Mouse (Mus musculus) lung, embryonic 16.5 days (tissue): ENCODE data around the gene Adamts17. TPM values are rescaled to one million over a fixed set of nuclear protein-coding genes. Genes with fewer than 3 reads are reported as not detected.

ENCODE experiments used
- ATAC-seq: fragments of 200-750 bp; cut with Nextera tagmentation; 2 replicates; pipeline ENCODE4 v1.8.0; 2017; ENCODE audit warnings: low read depth, mild to moderate bottlenecking, moderate library complexity
- H3K27ac ChIP-seq: fragments of 300-500 bp; sonication (generic); 2 replicates; pipeline ENCODE4 v1.5.1; 2014; ENCODE audit warnings: mild to moderate bottlenecking, control low read depth, low read length
- H3K27me3 ChIP-seq: fragments of 300-500 bp; sonication (generic); 2 replicates; pipeline ENCODE4 v1.6.1; 2014; ENCODE audit warnings: low read depth, low read length, mixed read lengths; ENCODE audit not compliant: control insufficient read depth, insufficient read depth
- H3K36me3 ChIP-seq: fragments of 300-500 bp; sonication (generic); 2 replicates; pipeline ENCODE4 v1.6.1; 2014; ENCODE audit warnings: low read length; ENCODE audit not compliant: control insufficient read depth, insufficient read depth
- H3K4me1 ChIP-seq: fragments of 300-500 bp; sonication (generic); replicated peaks from 2 replicates; pipeline ENCODE4 v1.6.1; 2014; ENCODE audit warnings: low read length, mixed read lengths; ENCODE audit not compliant: control insufficient read depth, insufficient read depth
- H3K4me2 ChIP-seq: fragments of 300-500 bp; sonication (generic); 2 replicates; pipeline ENCODE4 v1.6.1; 2014; ENCODE audit warnings: low read depth, low read length, control low read depth
- H3K4me3 ChIP-seq: fragments of 300-500 bp; sonication (generic); 2 replicates; pipeline ENCODE4 v1.5.1; 2014; ENCODE audit warnings: mild to moderate bottlenecking, low read length, control low read depth
- H3K9ac ChIP-seq: fragments of 300-500 bp; sonication (generic); 2 replicates; pipeline ENCODE4 v1.6.1; 2014; ENCODE audit warnings: low read length, control low read depth
- H3K9me3 ChIP-seq: fragments of 300-500 bp; sonication (generic); 2 replicates; pipeline ENCODE4 v1.6.1; 2016; ENCODE audit warnings: low read length; ENCODE audit not compliant: control insufficient read depth
- WGBS: fragments of 180-500 bp; shearing (Covaris S2); extraction: QIAGEN DNeasy Blood & Tissue Kit; methylation state at CpG from one replicate; pipeline ENCODE4 v1.1.7; 2014; 5-methylcytosine and 5-hydroxymethylcytosine counted together
- polyA plus RNA-seq: library from polyadenylated mRNA; unstranded; fragments of >200 nt; fragmentation: Nextera tagmentation; extraction: Ambion mirVana; gene quantifications from 2 replicates; pipeline ENCODE4 v1.2.1, GENCODE M21; 2015

Gene Adamts17
- polyA plus RNA-seq, 1 experiment from 2014 or later = 15.4 TPM

GRCm38 (mm10) chr7:66858247-66859075 lies 18.9 kb downstream of the Adamts17 start:
- Histone ChIP-seq H3K27ac (peak overlapping the region; percentile 74), H3K27me3 (no peaks in the 10 kb centered on the region), H3K36me3 (peaks cover 4% of the 10 kb centered on the region; the same call in 1 of the 2 replicates), H3K4me2 (no peak overlapping the region), H3K4me1 (peaks cover 2% of the 10 kb centered on the region), H3K9me3 (no peaks in the 10 kb centered on the region), H3K4me3 (no peak overlapping the region), H3K9ac (no peak overlapping the region)
- WGBS = 37% methylated on average over 12 of the region's 12 CpGs
- peak; percentile 91 for ATAC-seq

- Histone ChIP-seq H3K4me2 (no peak overlapping the region), H3K9me3 (no peaks in the 10 kb centered on the region), H3K36me3 (peaks cover 2% of the 10 kb centered on the region; the same call in 1 of the 2 replicates), H3K9ac (no peak overlapping the region), H3K4me1 (peaks cover 2% of the 10 kb centered on the region), H3K4me3 (no peak overlapping the region), H3K27ac (peak overlapping the region; percentile 74; the same call in 1 of the 2 replicates), H3K27me3 (no peaks in the 10 kb centered on the region)
- no peak for ATAC-seq
- WGBS = 94% methylated on average over 5 of the region's 5 CpGs
Observed at GRCm38 (mm10) chr7:66859220-66859619, 19.7 kb downstream of the Adamts17 start.

GRCm38 (mm10) chr7:66866944-66867718 lies 27.6 kb downstream of the Adamts17 start:
- Histone ChIP-seq H3K9me3 (no peaks in the 10 kb centered on the region), H3K4me3 (no peak overlapping the region), H3K9ac (no peak overlapping the region), H3K36me3 (no peaks in the 10 kb centered on the region), H3K27me3 (no peaks in the 10 kb centered on the region), H3K4me2 (no peak overlapping the region), H3K4me1 (peaks cover 32% of the 10 kb centered on the region), H3K27ac (peak overlapping the region; percentile 91)
- WGBS = 57% methylated on average over 19 of the region's 19 CpGs
- no peak for ATAC-seq

- Histone ChIP-seq H3K9ac (no peak overlapping the region), H3K27ac (peak overlapping the region; percentile 91), H3K27me3 (no peaks in the 10 kb centered on the region), H3K9me3 (no peaks in the 10 kb centered on the region), H3K4me1 (peaks cover 37% of the 10 kb centered on the region), H3K4me3 (no peak overlapping the region), H3K4me2 (no peak overlapping the region), H3K36me3 (no peaks in the 10 kb centered on the region)
- ATAC-seq = peak; percentile 61
- 42% methylated on average over 13 of the region's 13 CpGs for WGBS
Observed at GRCm38 (mm10) chr7:66867719-66868501, 28.4 kb downstream of the Adamts17 start.

- Histone ChIP-seq H3K4me1 (peaks cover 35% of the 10 kb centered on the region), H3K9ac (no peak overlapping the region), H3K9me3 (no peaks in the 10 kb centered on the region), H3K4me2 (no peak overlapping the region), H3K27me3 (no peaks in the 10 kb centered on the region), H3K36me3 (no peaks in the 10 kb centered on the region), H3K27ac (peak overlapping the region; percentile 92), H3K4me3 (no peak overlapping the region)
- ATAC-seq = peak; percentile 82
- WGBS = 37% methylated on average over 7 of the region's 7 CpGs
Observed at GRCm38 (mm10) chr7:66871520-66871919, 32.0 kb downstream of the Adamts17 start.

- Histone ChIP-seq H3K27me3 (no peaks in the 10 kb centered on the region), H3K4me2 (no peak overlapping the region), H3K36me3 (no peaks in the 10 kb centered on the region), H3K27ac (peak overlapping the region; percentile 90), H3K9ac (no peak overlapping the region), H3K4me3 (no peak overlapping the region), H3K4me1 (peaks cover 30% of the 10 kb centered on the region), H3K9me3 (no peaks in the 10 kb centered on the region)
- ATAC-seq = no peak; the same call in 1 of the 2 replicates
- WGBS = 53% methylated on average over 14 of the region's 14 CpGs
Observed at GRCm38 (mm10) chr7:66871940-66872511, 32.5 kb downstream of the Adamts17 start.

- WGBS = 64% methylated on average over 2 of the region's 2 CpGs
- Histone ChIP-seq H3K36me3 (no peaks in the 10 kb centered on the region), H3K9ac (no peak overlapping the region)
Observed at GRCm38 (mm10) chr7:66873235-66873634, 33.7 kb downstream of the Adamts17 start.

GRCm38 (mm10) chr7:66891431-66891830 lies 51.9 kb downstream of the Adamts17 start:
- no peak overlapping the region for H3K9ac ChIP-seq
- H3K27ac ChIP-seq = no peak overlapping the region
- WGBS = 68% methylated on average over 2 of the region's 2 CpGs
- no peak for ATAC-seq
- H3K4me1 ChIP-seq = no peaks in the 10 kb centered on the region
- no peaks in the 10 kb centered on the region for H3K27me3 ChIP-seq
- peaks cover 4% of the 10 kb centered on the region; the same call in 1 of the 2 replicates for H3K36me3 ChIP-seq
- no peak overlapping the region for H3K4me3 ChIP-seq
- H3K9me3 ChIP-seq = no peaks in the 10 kb centered on the region
- H3K4me2 ChIP-seq = no peak overlapping the region

More at GRCm38 (mm10) chr7:66873235-66873634, 33.7 kb downstream of the Adamts17 start:
- Histone ChIP-seq H3K9me3 (no peaks in the 10 kb centered on the region), H3K4me1 (peaks cover 25% of the 10 kb centered on the region), H3K4me2 (no peak overlapping the region), H3K27ac (peak overlapping the region; percentile 39; the same call in 1 of the 2 replicates), H3K27me3 (no peaks in the 10 kb centered on the region), H3K4me3 (no peak overlapping the region)
- ATAC-seq = 0 out of 2 replicates have a peak, but pooled peaks have one; percentile 14
